Mouse (Mus musculus) neural tube, embryonic 13.5 days (tissue): ENCODE results near the gene Zfp317. TPM values are rescaled to one million over a fixed set of nuclear protein-coding genes. Genes with fewer than 3 reads are reported as not detected.
A peak's percentile ranks its signal among the peaks of the same experiment; 100 is the strongest.
"Not testable (repeated sequence)": the region's sequence is repeated elsewhere in the genome, so short reads cannot be mapped to it uniquely, and the experiment has no call there.

Source experiments
- ATAC-seq: fragments of 200-750 bp; cut with Nextera tagmentation; 2 replicates; pipeline ENCODE4 v1.8.0; 2017; ENCODE audit warnings: low read depth, mild to moderate bottlenecking, moderate TSS enrichment, moderate library complexity
- H3K27ac ChIP-seq: fragments of 300-500 bp; sonication (generic); replicated peaks from 2 replicates; pipeline ENCODE4 v1.5.1; 2015; ENCODE audit warnings: moderate library complexity, mild to moderate bottlenecking, inconsistent platforms
- H3K27me3 ChIP-seq: fragments of 300-500 bp; sonication (generic); 2 replicates; pipeline ENCODE4 v1.6.1; 2015; ENCODE audit warnings: mild to moderate bottlenecking, inconsistent platforms
- H3K36me3 ChIP-seq: fragments of 300-500 bp; sonication (generic); 2 replicates; pipeline ENCODE4 v1.6.1; 2015; ENCODE audit warnings: mild to moderate bottlenecking, inconsistent platforms
- H3K4me1 ChIP-seq: fragments of 300-500 bp; sonication (generic); replicated peaks from 2 replicates; pipeline ENCODE4 v1.6.1; 2015; ENCODE audit warnings: inconsistent platforms
- H3K4me2 ChIP-seq: fragments of 300-500 bp; sonication (generic); 2 replicates; pipeline ENCODE4 v1.6.1; 2015; ENCODE audit warnings: inconsistent platforms, mild to moderate bottlenecking, moderate library complexity
- H3K4me3 ChIP-seq: fragments of 300-500 bp; sonication (generic); 2 replicates; pipeline ENCODE4 v1.5.1; 2015; ENCODE audit warnings: mild to moderate bottlenecking, inconsistent platforms
- H3K9ac ChIP-seq: fragments of 300-500 bp; sonication (generic); 2 replicates; pipeline ENCODE4 v1.6.1; 2015; ENCODE audit warnings: moderate library complexity, mild to moderate bottlenecking, inconsistent platforms
- H3K9me3 ChIP-seq: fragments of 300-500 bp; sonication (generic); 2 replicates; pipeline ENCODE4 v1.6.1; 2016; ENCODE audit warnings: inconsistent platforms
- WGBS: fragments of 180-500 bp; shearing (Covaris S2); methylation state at CpG from one replicate; pipeline ENCODE4 v1.1.7; 2015; 5-methylcytosine and 5-hydroxymethylcytosine counted together
- polyA plus RNA-seq: library from polyadenylated mRNA; unstranded; fragments of >200 nt; fragmentation: Nextera tagmentation; extraction: Ambion mirVana; gene quantifications from 2 replicates; pipeline ENCODE4 v1.2.1, GENCODE M21; 2015

Gene Zfp317
- polyA plus RNA-seq, result 36.8 and 37.5 TPM in 2 replicates

- H3K4me3 ChIP-seq, result peak within 1 kb of the TSS; percentile 50
- 2% methylated on average over 35 of the region's 35 CpGs for WGBS
- no peaks in the 10 kb centered on the region for H3K9me3 ChIP-seq
- peaks cover 11% of the 10 kb centered on the region; the same call in 1 of the 2 replicates for H3K36me3 ChIP-seq
- H3K4me2 ChIP-seq, result peak within 1 kb of the TSS; percentile 54
- peak within 1 kb of the TSS; percentile 67 for H3K9ac ChIP-seq
- ATAC-seq, result peak; percentile 99
- no peaks in the 10 kb centered on the region for H3K4me1 ChIP-seq
- H3K27me3 ChIP-seq, result no peaks in the 10 kb centered on the region
- peak within 1 kb of the TSS; percentile 83 for H3K27ac ChIP-seq
Measured at GRCm38 (mm10) chr9:19621843-19622822, at the start of gene Zfp317. Gene Zfp317 (plus strand): TSS chr9:19622102.

- ATAC-seq, result no peak
- Histone ChIP-seq H3K4me1 (no peaks in the 10 kb centered on the region), H3K27ac (no peak within 1 kb of the TSS), H3K9me3 (0 out of 2 replicates have a peak, but pooled peaks cover 3% of the 10 kb centered on the region), H3K27me3 (no peaks in the 10 kb centered on the region), H3K36me3 (no peaks in the 10 kb centered on the region), H3K9ac (no peak within 1 kb of the TSS), H3K4me3 (no peak within 1 kb of the TSS), H3K4me2 (no peak within 1 kb of the TSS)
Measured at GRCm38 (mm10) chr9:19582317-19582716, 39.6 kb upstream of the Zfp317 start, which contains the start of gene Olfr855. Gene Olfr855 (plus strand): TSS chr9:19582617.

- peak; percentile 34; the same call in 1 of the 2 replicates for ATAC-seq
- H3K27me3 ChIP-seq, result no peaks in the 10 kb centered on the region
- H3K4me3 ChIP-seq, result no peak overlapping the region
- peaks cover 11% of the 10 kb centered on the region; the same call in 1 of the 2 replicates for H3K36me3 ChIP-seq
- no peaks in the 10 kb centered on the region for H3K9me3 ChIP-seq
- WGBS, result 97% methylated on average over 3 of the region's 3 CpGs
- no peaks in the 10 kb centered on the region for H3K4me1 ChIP-seq
- H3K9ac ChIP-seq, result no peak overlapping the region
- H3K27ac ChIP-seq, result no peak overlapping the region
- H3K4me2 ChIP-seq, result no peak overlapping the region
Measured at GRCm38 (mm10) chr9:19621297-19621696, 605 bp upstream of the Zfp317 start.

GRCm38 (mm10) chr9:19629574-19629973 lies 7.7 kb downstream of the Zfp317 start:
- Histone ChIP-seq H3K4me2 (no peak overlapping the region), H3K27me3 (no peaks in the 10 kb centered on the region), H3K9me3 (no peaks in the 10 kb centered on the region), H3K4me3 (no peak overlapping the region), H3K36me3 (peaks cover 28% of the 10 kb centered on the region), H3K27ac (no peak overlapping the region), H3K4me1 (no peaks in the 10 kb centered on the region), H3K9ac (no peak overlapping the region)
- no peak for ATAC-seq

GRCm38 (mm10) chr9:19645193-19645592 lies 23.3 kb downstream of the Zfp317 start:
- 97% methylated on average over 3 of the region's 3 CpGs for WGBS

GRCm38 (mm10) chr9:19690281-19690680 lies 68.4 kb downstream of the Zfp317 start:
- Histone ChIP-seq H3K27me3 (no peaks in the 10 kb centered on the region), H3K27ac (no peak overlapping the region), H3K4me3 (no peak overlapping the region), H3K4me1 (no peaks in the 10 kb centered on the region), H3K9ac (no peak overlapping the region), H3K36me3 (no peaks in the 10 kb centered on the region), H3K9me3 (peaks cover 12% of the 10 kb centered on the region), H3K4me2 (no peak overlapping the region)
- no peak for ATAC-seq
- 92% methylated on average over 6 of the region's 6 CpGs for WGBS

More at GRCm38 (mm10) chr9:19645193-19645592, 23.3 kb downstream of the Zfp317 start:
- no peak for ATAC-seq
- Histone ChIP-seq H3K4me3 (no peak overlapping the region), H3K36me3 (peaks cover 79% of the 10 kb centered on the region), H3K27ac (no peak overlapping the region), H3K9ac (no peak overlapping the region), H3K4me1 (no peaks in the 10 kb centered on the region), H3K4me2 (no peak overlapping the region), H3K9me3 (no peaks in the 10 kb centered on the region), H3K27me3 (no peaks in the 10 kb centered on the region)

GRCm38 (mm10) chr9:19691426-19691825 lies 69.5 kb downstream of the Zfp317 start:
- Histone ChIP-seq H3K9ac (no peak overlapping the region), H3K9me3 (peaks cover 15% of the 10 kb centered on the region), H3K4me1 (no peaks in the 10 kb centered on the region), H3K27ac (no peak overlapping the region), H3K36me3 (no peaks in the 10 kb centered on the region), H3K4me3 (no peak overlapping the region), H3K27me3 (no peaks in the 10 kb centered on the region), H3K4me2 (no peak overlapping the region)
- ATAC-seq, result no peak
- 91% methylated on average over 1 of the region's 1 CpGs for WGBS

- WGBS, result 80% methylated on average over 2 of the region's 2 CpGs
- no peak overlapping the region for H3K4me2 ChIP-seq
- H3K27me3 ChIP-seq, result no peaks in the 10 kb centered on the region
- H3K4me3 ChIP-seq, result no peak overlapping the region
- no peaks in the 10 kb centered on the region for H3K4me1 ChIP-seq
- peaks cover 15% of the 10 kb centered on the region for H3K9me3 ChIP-seq
- no peaks in the 10 kb centered on the region for H3K36me3 ChIP-seq
- no peak overlapping the region for H3K9ac ChIP-seq
- ATAC-seq, result no peak
- H3K27ac ChIP-seq, result no peak overlapping the region
Measured at GRCm38 (mm10) chr9:19692430-19692829, 70.5 kb downstream of the Zfp317 start.

GRCm38 (mm10) chr9:19694285-19694684 lies 72.4 kb downstream of the Zfp317 start:
- not testable (repeated sequence) for H3K27me3 ChIP-seq, H3K4me2 ChIP-seq, H3K4me3 ChIP-seq, ATAC-seq, H3K36me3 ChIP-seq, H3K4me1 ChIP-seq, H3K27ac ChIP-seq, H3K9ac ChIP-seq
- peaks cover 23% of the 10 kb centered on the region for H3K9me3 ChIP-seq
- WGBS, result 57% methylated on average over 2 of the region's 2 CpGs

GRCm38 (mm10) chr9:19694898-19695379 lies 73.0 kb downstream of the Zfp317 start:
- H3K36me3 ChIP-seq, H3K27me3 ChIP-seq, H3K4me2 ChIP-seq, ATAC-seq, H3K9ac ChIP-seq, H3K4me1 ChIP-seq, H3K27ac ChIP-seq, H3K4me3 ChIP-seq: not testable (repeated sequence)
- H3K9me3 ChIP-seq, result peaks cover 23% of the 10 kb centered on the region
- WGBS, result 74% methylated on average over 9 of the region's 9 CpGs
